Mouse (Mus musculus) B cell, adult 2 months (primary cell): ENCODE results near the gene Gm15080.
"Not testable (repeated sequence)": the region's sequence is repeated elsewhere in the genome, so short reads cannot be mapped to it uniquely, and the experiment has no call there.

ENCODE experiments used
- DNase-seq, 2 experiments: peaks; one replicate each; pipeline ENCODE4 v3.0.0; 2022

The Gm15080 gene

GRCm38 (mm10) chrX:147992693-147993092, at the start of gene Gm15080:
Gene Gm15080 (plus strand): TSS chrX:147992993.
- not testable (repeated sequence) for DNase-seq
